Mouse (Mus musculus) lung, embryonic 14.5 days (tissue): Measurements from ENCODE around the gene Med4. TPM values are rescaled to one million over a fixed set of nuclear protein-coding genes. Genes with fewer than 3 reads are reported as not detected.
A peak's percentile ranks its signal among the peaks of the same experiment; 100 is the strongest.

Source experiments
- ATAC-seq: fragments of 200-750 bp; cut with Nextera tagmentation; 2 replicates; pipeline ENCODE4 v1.8.0; 2017; ENCODE audit warnings: mild to moderate bottlenecking, moderate TSS enrichment, moderate library complexity; ENCODE audit not compliant: insufficient read depth
- DNase-seq: peaks from one replicate; pipeline ENCODE4 v3.0.0-alpha.2; 2015
- H3K27ac ChIP-seq: fragments of 300-500 bp; sonication (generic); 2 replicates; pipeline ENCODE4 v1.5.1; 2014; ENCODE audit warnings: low read depth, mild to moderate bottlenecking, moderate library complexity
- H3K27me3 ChIP-seq: fragments of 300-500 bp; sonication (generic); 2 replicates; pipeline ENCODE4 v1.6.1; 2014; ENCODE audit warnings: low read length, control low read depth; ENCODE audit not compliant: insufficient read depth
- H3K36me3 ChIP-seq: fragments of 300-500 bp; sonication (generic); 2 replicates; pipeline ENCODE4 v1.6.1; 2014; ENCODE audit warnings: control low read depth; ENCODE audit not compliant: insufficient read depth
- H3K4me1 ChIP-seq: fragments of 300-500 bp; sonication (generic); 2 replicates; pipeline ENCODE4 v1.6.1; 2014; ENCODE audit warnings: antibody characterized with exemption, control low read depth; ENCODE audit not compliant: insufficient read depth
- H3K4me2 ChIP-seq: fragments of 300-500 bp; sonication (generic); 2 replicates; pipeline ENCODE4 v1.6.1; 2014; ENCODE audit warnings: mild to moderate bottlenecking
- H3K4me3 ChIP-seq: fragments of 300-500 bp; sonication (generic); 2 replicates; pipeline ENCODE4 v1.5.1; 2014; ENCODE audit warnings: low read depth, low read length
- H3K9ac ChIP-seq: fragments of 300-500 bp; sonication (generic); 2 replicates; pipeline ENCODE4 v1.6.1; 2014
- H3K9me3 ChIP-seq: fragments of 300-500 bp; sonication (generic); 2 replicates; pipeline ENCODE4 v1.6.1; 2016; ENCODE audit warnings: low read depth, low read length, control low read depth
- CTCF ChIP-seq: IDR thresholded peaks from 2 replicates; pipeline ENCODE4 v1.5.1; 2016; ENCODE audit warnings: antibody characterized with exemption, low read depth
- WGBS: fragments of 180-500 bp; shearing (Covaris S2); extraction: QIAGEN DNeasy Blood & Tissue Kit; methylation state at CpG from one replicate; pipeline ENCODE4 v1.1.7; 2014; 5-methylcytosine and 5-hydroxymethylcytosine counted together
- polyA plus RNA-seq: library from polyadenylated mRNA; unstranded; fragments of >200 nt; fragmentation: Nextera tagmentation; extraction: Ambion mirVana; gene quantifications from 2 replicates; pipeline ENCODE4 v1.2.1, GENCODE M21; 2014

Gene Med4
- polyA plus RNA-seq, 1 experiment from 2014 or later: 91.8 TPM

GRCm38 (mm10) chr14:73483516-73484229 is 26.2 kb upstream of the Med4 start:
- H3K27me3 ChIP-seq: no peaks in the 10 kb centered on the region
- DNase-seq: no peak
- H3K9ac ChIP-seq: no peak overlapping the region
- TF ChIP-seq CTCF: no peak
- H3K4me3 ChIP-seq: no peak overlapping the region
- no peak overlapping the region for H3K4me2 ChIP-seq
- no peaks in the 10 kb centered on the region for H3K36me3 ChIP-seq
- H3K27ac ChIP-seq: no peak overlapping the region
- H3K9me3 ChIP-seq: no peaks in the 10 kb centered on the region
- H3K4me1 ChIP-seq: no peaks in the 10 kb centered on the region
- ATAC-seq: 0 out of 2 replicates have a peak, but pooled peaks have one; percentile 21
- 68% methylated on average over 5 of the region's 5 CpGs for WGBS

GRCm38 (mm10) chr14:73484366-73485110 is 25.3 kb upstream of the Med4 start:
- Histone ChIP-seq H3K4me2 (no peak overlapping the region), H3K4me1 (no peaks in the 10 kb centered on the region), H3K27ac (no peak overlapping the region), H3K27me3 (no peaks in the 10 kb centered on the region), H3K9me3 (no peaks in the 10 kb centered on the region), H3K4me3 (no peak overlapping the region), H3K9ac (no peak overlapping the region), H3K36me3 (no peaks in the 10 kb centered on the region)
- no peak for TF ChIP-seq CTCF
- 70% methylated on average over 3 of the region's 3 CpGs for WGBS
- ATAC-seq (no peak), DNase-seq (no peak)

GRCm38 (mm10) chr14:73486641-73487040 is 23.2 kb upstream of the Med4 start:
- Histone ChIP-seq H3K4me1 (no peaks in the 10 kb centered on the region), H3K9me3 (no peaks in the 10 kb centered on the region), H3K4me3 (no peak overlapping the region), H3K9ac (no peak overlapping the region), H3K27ac (no peak overlapping the region), H3K4me2 (no peak overlapping the region), H3K36me3 (no peaks in the 10 kb centered on the region), H3K27me3 (no peaks in the 10 kb centered on the region)
- TF ChIP-seq CTCF: no peak
- no peak for DNase-seq
- ATAC-seq: no peak
- WGBS: 61% methylated on average over 5 of the region's 5 CpGs

GRCm38 (mm10) chr14:73493356-73493755 is 16.5 kb upstream of the Med4 start:
- H3K4me2 ChIP-seq: no peak overlapping the region
- no peaks in the 10 kb centered on the region for H3K27me3 ChIP-seq
- H3K9me3 ChIP-seq: no peaks in the 10 kb centered on the region
- no peak overlapping the region for H3K4me3 ChIP-seq
- no peak for ATAC-seq
- 89% methylated on average over 6 of the region's 6 CpGs for WGBS
- no peak for DNase-seq
- no peak for TF ChIP-seq CTCF
- H3K27ac ChIP-seq: no peak overlapping the region
- no peaks in the 10 kb centered on the region for H3K36me3 ChIP-seq
- no peak overlapping the region for H3K9ac ChIP-seq
- no peaks in the 10 kb centered on the region for H3K4me1 ChIP-seq

- H3K27ac ChIP-seq: no peak overlapping the region
- H3K4me3 ChIP-seq: no peak overlapping the region
- no peak for DNase-seq
- no peak for ATAC-seq
- H3K4me1 ChIP-seq: no peaks in the 10 kb centered on the region
- no peaks in the 10 kb centered on the region for H3K36me3 ChIP-seq
- no peaks in the 10 kb centered on the region for H3K9me3 ChIP-seq
- H3K27me3 ChIP-seq: no peaks in the 10 kb centered on the region
- H3K9ac ChIP-seq: no peak overlapping the region
- no peak overlapping the region for H3K4me2 ChIP-seq
- WGBS: 67% methylated on average over 6 of the region's 6 CpGs
- no peak for TF ChIP-seq CTCF
Observed at GRCm38 (mm10) chr14:73494122-73494521, 15.7 kb upstream of the Med4 start.

GRCm38 (mm10) chr14:73495753-73496152 is 14.1 kb upstream of the Med4 start:
- H3K9me3 ChIP-seq: no peaks in the 10 kb centered on the region
- DNase-seq: no peak
- no peaks in the 10 kb centered on the region for H3K4me1 ChIP-seq
- TF ChIP-seq CTCF: no peak
- H3K36me3 ChIP-seq: no peaks in the 10 kb centered on the region
- no peaks in the 10 kb centered on the region for H3K27me3 ChIP-seq
- WGBS: 65% methylated on average over 7 of the region's 7 CpGs
- ATAC-seq: no peak
- no peak overlapping the region for H3K4me3 ChIP-seq
- no peak overlapping the region for H3K27ac ChIP-seq
- H3K4me2 ChIP-seq: no peak overlapping the region
- no peak overlapping the region for H3K9ac ChIP-seq

- no peak overlapping the region for H3K4me2 ChIP-seq
- no peak overlapping the region for H3K27ac ChIP-seq
- no peak for TF ChIP-seq CTCF
- DNase-seq: no peak
- H3K9ac ChIP-seq: no peak overlapping the region
- ATAC-seq: no peak
- H3K27me3 ChIP-seq: no peaks in the 10 kb centered on the region
- H3K36me3 ChIP-seq: no peaks in the 10 kb centered on the region
- H3K9me3 ChIP-seq: no peaks in the 10 kb centered on the region
- H3K4me1 ChIP-seq: peaks cover 11% of the 10 kb centered on the region
- H3K4me3 ChIP-seq: no peak overlapping the region
- WGBS: 85% methylated on average over 9 of the region's 9 CpGs
Observed at GRCm38 (mm10) chr14:73501283-73501682, 8.5 kb upstream of the Med4 start.
